Mouse (Mus musculus) hindlimb bud, embryonic 11.5 days (tissue): ENCODE data around the gene Gm49510.
"Not testable (repeated sequence)": the region's sequence is repeated elsewhere in the genome, so short reads cannot be mapped to it uniquely, and the experiment has no call there.

Source experiments
- DNase-seq: peaks from one replicate; pipeline ENCODE4 v3.0.0-alpha.2; 2012; ENCODE audit warnings: low read depth, low spot score; ENCODE audit errors: extremely low spot score

The Gm49510 gene

GRCm38 (mm10) chr15:78877810-78878390 lies 21.6 kb upstream of the Gm49510 start:
- DNase-seq: no peak

GRCm38 (mm10) chr15:78878792-78879516 lies 20.5 kb upstream of the Gm49510 start:
- not testable (repeated sequence) for DNase-seq

- DNase-seq: no peak
Observed at GRCm38 (mm10) chr15:78880432-78880831, 19.0 kb upstream of the Gm49510 start.

DNA sequence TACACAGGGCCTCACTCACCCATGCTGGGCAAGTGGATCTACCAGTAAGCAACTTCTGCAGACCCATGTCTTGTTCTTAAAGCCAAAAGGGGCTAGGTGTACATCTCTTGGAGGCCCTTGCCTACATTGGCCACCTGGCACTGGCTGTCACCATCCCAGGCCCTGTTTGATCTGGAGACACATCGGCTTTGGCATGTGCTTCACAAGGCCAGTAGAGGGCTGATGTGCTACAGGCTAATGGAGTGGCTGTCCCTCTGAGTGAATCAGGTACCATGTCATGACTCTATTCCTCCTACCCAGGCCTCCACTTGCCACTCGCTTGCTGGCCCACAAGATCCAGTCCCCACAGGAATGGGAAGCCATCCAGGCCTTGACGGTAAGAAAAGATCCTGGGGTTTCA lies 17.6 kb upstream of the Gm49510 start:
- no peak for DNase-seq

DNA sequence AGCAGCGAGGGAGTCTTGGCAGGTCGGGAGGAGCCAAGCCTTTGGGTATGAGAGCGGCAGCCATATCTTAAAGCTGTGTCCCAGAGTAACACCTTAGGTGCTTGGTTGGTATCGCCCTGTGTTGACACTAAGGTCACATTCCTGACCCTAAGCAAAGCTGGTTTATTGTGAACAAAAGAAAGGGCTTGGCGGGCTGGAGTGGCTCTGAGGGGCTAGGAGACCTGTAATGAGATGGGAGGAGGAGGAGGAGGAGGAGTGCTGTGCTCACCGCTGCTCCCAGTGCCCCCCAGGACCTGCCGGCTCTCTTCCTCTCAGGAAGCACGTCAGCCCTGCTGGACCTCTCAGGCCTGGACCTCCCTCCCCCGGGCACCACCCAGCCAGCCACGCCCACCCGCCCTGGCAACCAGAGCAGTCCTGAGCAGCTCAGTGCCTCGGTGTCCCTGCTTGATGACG lies 10.0 kb upstream of the Gm49510 start:
- no peak for DNase-seq

DNA sequence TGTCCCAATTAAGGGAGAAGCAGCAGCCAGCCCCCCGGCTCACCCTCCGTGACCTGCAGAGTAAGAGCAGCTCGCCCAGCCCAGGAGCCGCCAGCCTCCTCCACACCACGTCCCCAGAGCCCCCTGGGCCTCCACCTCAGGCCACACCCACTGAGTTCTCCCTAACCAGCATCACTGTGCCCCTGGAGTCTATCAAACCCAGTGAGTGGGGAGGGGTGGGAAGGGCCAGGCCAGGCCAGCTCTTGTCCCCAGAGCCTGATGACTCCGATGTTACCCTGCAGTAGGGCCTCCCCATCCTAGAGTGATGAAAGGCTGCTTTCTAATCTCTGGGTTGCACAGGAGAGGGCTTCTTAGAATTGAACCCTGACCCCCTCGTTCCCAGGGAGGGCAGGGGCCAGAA lies 7.0 kb upstream of the Gm49510 start:
- DNase-seq: no peak

DNA sequence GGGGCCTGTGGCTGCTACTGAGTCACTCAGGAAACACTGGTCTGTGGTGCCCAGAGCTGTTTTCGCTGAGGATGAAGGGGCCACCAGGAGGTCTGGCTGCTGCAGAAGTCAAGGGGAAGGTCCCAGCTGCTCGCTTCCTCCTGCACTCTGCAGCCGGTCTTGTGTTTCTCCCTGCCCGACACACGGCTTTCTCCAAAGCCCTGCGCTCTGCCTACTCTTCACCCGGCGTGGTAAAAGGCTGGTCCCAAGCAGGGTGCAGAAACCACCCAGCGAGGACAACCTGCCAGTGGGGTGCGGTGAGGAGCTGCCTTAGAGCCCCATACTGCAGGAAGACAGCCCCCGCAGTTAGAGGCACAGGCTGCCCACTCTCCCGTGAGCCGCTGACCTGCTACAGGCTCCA lies 4.7 kb upstream of the Gm49510 start:
- DNase-seq: no peak

DNA sequence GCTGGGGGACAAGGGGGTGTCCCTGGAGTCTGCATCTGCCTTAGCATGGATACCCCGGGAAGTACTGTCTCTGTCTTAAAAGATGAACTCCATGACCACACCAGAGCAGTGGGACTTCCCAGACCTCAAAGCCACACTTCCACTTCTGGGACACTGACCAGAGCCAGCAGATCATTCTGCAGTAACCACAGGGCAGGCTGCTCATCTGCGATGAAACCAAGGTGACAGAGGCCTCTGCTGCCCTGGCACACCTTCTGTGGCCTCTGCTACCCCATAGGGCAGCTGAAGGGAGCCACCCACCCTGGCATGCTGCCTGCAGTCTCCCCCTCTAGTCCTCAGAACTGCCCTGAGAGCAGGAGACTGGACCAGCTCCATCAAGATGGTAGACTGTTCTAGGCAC lies 3.7 kb upstream of the Gm49510 start:
- no peak for DNase-seq

DNA sequence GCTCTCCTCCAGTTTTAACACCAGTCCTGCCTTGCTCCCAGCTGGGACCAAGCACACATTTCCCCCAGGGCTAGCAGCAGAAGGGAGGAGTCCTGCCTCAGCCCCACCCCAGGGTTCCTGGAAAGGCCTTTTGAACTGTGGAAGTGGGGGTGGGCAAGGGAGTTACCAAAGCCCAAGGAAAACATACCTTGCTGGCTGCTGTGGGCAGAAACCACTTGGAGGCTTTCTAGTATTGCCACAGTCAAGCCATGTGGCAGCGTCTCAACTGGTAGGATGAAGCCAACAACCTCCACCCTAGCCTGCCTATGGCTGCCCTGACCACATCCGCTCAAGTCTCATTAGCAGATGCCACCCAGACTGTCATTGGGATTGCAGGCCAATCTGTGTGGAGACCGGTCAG lies 3.3 kb upstream of the Gm49510 start:
- DNase-seq: no peak

DNA sequence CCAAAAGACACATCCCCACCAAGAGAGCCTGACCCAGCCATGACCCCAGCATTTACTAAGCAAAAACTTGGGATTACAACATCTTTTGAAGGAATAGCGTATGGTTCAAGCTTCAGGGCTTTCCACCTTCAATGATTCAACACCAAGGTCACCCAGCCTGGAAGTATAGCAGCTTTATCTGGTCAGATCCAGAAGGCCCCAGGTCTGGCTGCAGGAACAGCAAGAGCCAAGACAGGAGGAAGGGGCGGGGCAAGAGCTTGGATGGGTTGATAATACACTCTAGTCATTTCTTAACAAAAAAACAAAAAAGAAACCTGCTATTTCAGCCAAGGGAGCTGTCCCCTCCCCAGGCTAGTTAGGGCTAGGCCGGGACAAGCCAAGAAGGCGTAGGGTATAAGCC lies 2.0 kb upstream of the Gm49510 start:
- DNase-seq: no peak

DNA sequence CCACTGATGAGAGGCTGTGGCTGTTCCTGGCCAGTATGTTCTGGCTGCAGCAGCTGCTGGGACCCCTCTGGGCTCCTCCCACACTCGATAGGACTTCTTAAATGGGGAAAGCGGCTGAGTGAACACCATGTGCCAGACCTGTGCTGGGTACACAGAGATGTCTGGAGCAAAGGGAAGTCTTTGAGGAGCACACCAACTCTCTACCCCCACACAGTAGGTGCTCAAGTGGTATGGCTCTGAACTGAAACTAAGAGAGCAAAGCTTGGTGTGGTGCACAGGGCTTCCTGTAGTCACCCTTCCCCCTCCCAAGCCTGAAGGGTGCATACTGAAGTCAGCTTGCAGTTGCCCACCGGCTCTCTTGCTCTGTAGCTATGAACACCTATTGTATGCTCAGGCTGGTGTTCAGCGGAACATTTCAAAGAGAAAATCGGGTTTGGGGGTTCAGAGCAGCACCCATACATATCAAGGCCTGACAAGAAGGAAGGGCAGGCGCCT lies 913 bp upstream of the Gm49510 start:
- no peak for DNase-seq

DNA sequence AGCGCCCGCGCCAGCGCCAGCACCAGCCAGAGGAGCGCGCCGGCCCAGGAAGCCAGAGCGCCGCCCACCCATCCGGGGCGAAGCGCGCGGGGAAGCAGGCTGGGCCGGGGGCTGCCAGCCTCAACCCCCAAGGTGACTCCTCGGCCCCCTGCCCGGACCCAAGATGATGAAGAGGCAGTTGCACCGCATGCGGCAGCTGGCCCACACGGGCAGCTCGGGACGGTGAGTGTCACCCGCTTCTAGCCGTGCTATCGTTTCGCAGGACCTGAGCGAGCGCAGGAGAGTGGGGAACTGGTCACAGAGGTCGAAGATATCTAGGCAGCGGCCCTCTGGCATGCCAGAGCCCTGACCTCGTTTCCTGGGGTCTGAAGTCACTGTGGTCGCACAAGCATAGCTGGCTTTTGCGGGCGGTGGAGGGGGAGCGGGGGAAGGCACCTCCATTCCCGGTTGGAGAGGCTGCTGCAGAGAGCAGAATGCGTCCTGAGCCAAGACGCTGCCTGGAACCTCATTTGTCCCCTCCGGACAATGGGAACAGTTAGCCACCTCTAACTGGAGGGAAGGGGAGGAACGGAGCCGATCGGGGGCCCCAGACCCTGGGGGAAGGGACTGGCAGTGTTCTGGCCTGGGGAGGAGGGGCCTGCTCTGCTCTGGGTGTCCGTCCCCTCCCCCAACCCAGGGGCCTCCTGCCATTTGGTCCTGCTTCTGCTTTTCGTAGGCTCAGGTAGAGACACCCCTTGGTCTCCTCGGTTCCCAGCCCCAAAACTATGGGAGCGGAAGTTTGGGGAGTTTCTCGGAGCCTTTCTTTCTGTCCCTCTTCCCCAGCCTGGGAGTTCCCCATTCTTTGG lies 495 bp downstream of the Gm49510 start, which contains the start of gene Sh3bp1:
Gene Sh3bp1, plus strand, starts transcription at position 29 of the 845 bp plus-strand sequence.
- no peak for DNase-seq

GRCm38 (mm10) chr15:78900585-78901421 lies 1.3 kb downstream of the Gm49510 start:
- DNase-seq: no peak

DNA sequence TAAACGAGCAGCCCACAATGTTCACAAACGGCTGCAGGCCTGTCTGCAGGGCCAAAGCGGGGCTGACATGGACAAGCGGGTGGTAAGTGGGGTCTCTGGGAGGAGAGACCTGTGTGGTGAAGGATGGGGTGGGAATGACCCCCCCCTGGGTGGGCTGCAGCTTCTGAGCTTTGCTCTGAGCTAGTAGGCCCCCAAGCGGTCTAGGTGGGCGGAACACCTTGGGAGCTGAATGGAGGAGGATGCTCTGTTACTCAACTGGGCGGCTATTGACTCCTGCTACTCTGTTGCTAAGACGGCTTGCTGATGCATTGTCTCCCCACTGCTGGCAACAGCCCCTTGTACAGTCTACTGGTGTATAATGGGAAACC lies 1.9 kb downstream of the Gm49510 start:
- no peak for DNase-seq

DNA sequence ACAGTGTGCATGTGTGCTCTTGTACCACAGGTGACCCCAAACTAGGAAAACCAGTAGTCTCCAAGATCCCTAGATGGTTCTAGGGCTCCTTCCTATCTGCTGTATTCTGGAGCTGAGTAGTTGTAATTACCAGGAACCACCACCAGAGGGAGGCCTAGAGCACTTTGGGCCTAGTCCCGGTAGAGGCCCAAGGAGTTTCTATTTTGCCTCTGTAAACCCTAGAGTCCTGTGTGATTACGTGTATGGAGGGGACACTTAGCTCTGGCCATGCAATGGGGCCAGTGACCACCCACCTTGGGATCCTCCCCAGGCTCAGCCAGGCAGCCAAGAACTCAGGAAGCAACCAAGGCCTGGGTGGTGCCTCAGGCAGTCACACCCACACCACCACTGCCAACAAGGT lies 3.8 kb downstream of the Gm49510 start:
- DNase-seq: no peak

DNA sequence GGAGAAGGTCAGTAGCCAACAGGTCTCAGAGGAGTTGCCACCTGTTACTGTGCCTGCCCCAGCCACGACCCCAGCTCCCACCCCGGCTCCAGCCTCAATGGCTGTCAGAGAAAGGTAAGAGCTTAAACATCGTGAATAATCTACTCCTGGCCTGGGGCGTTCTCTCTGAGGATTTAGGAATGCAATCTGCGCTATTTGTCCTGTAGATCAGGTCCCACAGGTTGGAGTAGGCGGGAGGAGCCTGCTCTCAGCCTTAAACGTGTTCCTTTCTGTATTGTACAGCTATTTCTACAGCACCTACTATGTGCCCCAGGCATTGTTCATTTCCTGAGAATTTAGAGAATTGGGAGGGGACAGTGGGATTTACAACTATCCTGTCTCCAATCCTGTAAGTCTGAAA lies 8.9 kb downstream of the Gm49510 start:
- no peak for DNase-seq

- DNase-seq: no peak
Observed at GRCm38 (mm10) chr15:78908982-78909381, 9.5 kb downstream of the Gm49510 start.

DNA sequence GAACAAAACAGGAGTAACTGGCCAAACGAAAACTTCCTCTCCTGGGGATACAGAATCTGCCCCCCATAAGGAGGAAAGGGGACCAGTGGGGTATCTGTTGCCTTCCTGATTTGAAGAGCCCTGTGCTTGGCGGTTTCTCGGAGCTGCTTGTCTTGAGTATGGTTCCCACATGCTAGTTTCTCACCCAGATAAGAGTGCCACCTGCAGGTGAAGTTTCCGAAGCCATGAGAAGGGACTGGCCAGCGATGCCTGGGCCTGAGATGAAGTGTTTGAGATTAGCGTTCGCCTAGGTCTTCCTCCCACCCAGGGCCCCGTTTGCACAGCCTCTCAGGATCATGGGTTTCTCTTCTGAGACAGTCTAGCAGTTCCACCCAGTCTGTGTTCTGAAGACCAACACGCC lies 12.6 kb downstream of the Gm49510 start:
- DNase-seq: no peak

DNA sequence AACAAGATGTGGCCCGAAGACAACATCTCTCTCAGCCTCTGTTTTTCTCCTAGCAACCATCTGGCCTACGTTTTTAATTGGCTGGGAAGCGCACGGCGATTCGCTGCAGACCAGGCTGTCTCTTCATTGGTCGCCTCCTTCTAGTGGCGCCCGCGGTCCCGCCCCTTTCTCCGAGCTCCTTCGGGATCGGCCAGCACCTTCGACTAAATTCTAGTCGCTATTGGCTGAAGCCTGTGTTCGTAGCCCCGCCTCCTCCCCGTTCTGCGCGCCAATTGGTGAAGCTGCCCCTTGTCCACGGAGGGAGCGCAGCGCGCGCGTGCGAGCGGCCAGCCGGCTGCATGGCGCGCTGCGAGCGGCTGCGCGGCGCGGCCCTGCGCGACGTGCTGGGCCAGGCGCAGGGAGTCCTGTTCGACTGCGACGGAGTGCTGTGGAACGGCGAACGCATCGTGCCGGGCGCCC lies 14.2 kb downstream of the Gm49510 start, which contains the start of gene Pdxp:
Gene Pdxp, plus strand, starts transcription at position 288 of the 459 bp plus-strand sequence.
- peak; percentile 87 for DNase-seq

- no peak for DNase-seq
Observed at GRCm38 (mm10) chr15:78914091-78914822, 14.8 kb downstream of the Gm49510 start.
